Mouse (Mus musculus) adrenal gland, postnatal 14 days (tissue): ENCODE results near the gene Taar8a. TPM values are rescaled to one million over a fixed set of nuclear protein-coding genes. Genes with fewer than 3 reads are reported as not detected.

Experiments
- total RNA-seq: library from RNA; stranded (reverse); gene quantifications from 2 replicates; pipeline ENCODE4 v1.2.3, GENCODE M21; 2021

Gene Taar8a
- total RNA-seq, 1 experiment from 2014 or later: not detected

Other genes with a start within 250 kb of the Taar8a start
- 19.2 and 36.6 TPM in 2 replicates for gene Vnn3, start 225.0 kb upstream of the Taar8a start, total RNA-seq
- gene Vnn1, start 181.8 kb upstream of the Taar8a start, total RNA-seq: 21.1 and 27.7 TPM in 2 replicates
- not detected in 2 replicates for gene Taar1, start 156.1 kb upstream of the Taar8a start, total RNA-seq
- not detected in 2 replicates for gene Taar2, start 137.9 kb upstream of the Taar8a start, total RNA-seq
- not detected in 2 replicates for gene Taar3, start 126.9 kb upstream of the Taar8a start, total RNA-seq
- gene Taar4, start 116.0 kb upstream of the Taar8a start, total RNA-seq: not detected in 2 replicates
- gene Taar5, start 105.8 kb upstream of the Taar8a start, total RNA-seq: not detected in 2 replicates
- not detected in 2 replicates for gene Taar6, start 90.9 kb upstream of the Taar8a start, total RNA-seq
- gene Taar7a, start 83.0 kb upstream of the Taar8a start, total RNA-seq: not detected in 2 replicates
- not detected in 2 replicates for gene Taar7b, start 76.6 kb upstream of the Taar8a start, total RNA-seq
- gene Taar7d, start 49.3 kb upstream of the Taar8a start, total RNA-seq: not detected in 2 replicates
- gene Taar7e, start 38.9 kb upstream of the Taar8a start, total RNA-seq: not detected in 2 replicates
- gene Taar7f, start 27.0 kb upstream of the Taar8a start, total RNA-seq: not detected in 2 replicates
- gene Taar8b, start 15.8 kb downstream of the Taar8a start, total RNA-seq: not detected in 2 replicates
- not detected in 2 replicates for gene Taar8c, start 25.4 kb downstream of the Taar8a start, total RNA-seq
- gene Taar9, start 33.0 kb downstream of the Taar8a start, total RNA-seq: not detected in 2 replicates
- 116 and 125 TPM in 2 replicates for gene Stx7, start 72.8 kb downstream of the Taar8a start, total RNA-seq
- gene Moxd1, start 147.0 kb downstream of the Taar8a start, total RNA-seq: 0.52 and 0.53 TPM in 2 replicates